Mouse (Mus musculus) C2C12 (cell line): ENCODE results near the gene Tyrp1. TPM values are rescaled to one million over a fixed set of nuclear protein-coding genes. Genes with fewer than 3 reads are reported as not detected.

Experiments
- H3K27me3 ChIP-seq: one replicate; pipeline ENCODE4 v1.6.1; 2011; ENCODE audit not compliant: control insufficient read depth, insufficient read depth, insufficient read length
- H3K36me3 ChIP-seq: one replicate; pipeline ENCODE4 v1.6.1; 2011; ENCODE audit not compliant: control insufficient read depth, insufficient read depth
- H3K4me3 ChIP-seq: one replicate; pipeline ENCODE4 v1.5.1; 2011; ENCODE audit warnings: mild to moderate bottlenecking, control low read depth; ENCODE audit not compliant: poor library complexity, insufficient read depth, severe bottlenecking
- H3K79me2 ChIP-seq: one replicate; pipeline ENCODE4 v1.6.1; 2011; ENCODE audit not compliant: control insufficient read depth, insufficient read depth
- H3K79me3 ChIP-seq: one replicate; pipeline ENCODE4 v1.6.1; 2011; ENCODE audit warnings: low read depth, control low read depth
- H3ac ChIP-seq: one replicate; pipeline ENCODE3; 2011; ENCODE audit warnings: low read depth; ENCODE audit not compliant: control insufficient read depth, insufficient read length
- CEBPB ChIP-seq: IDR thresholded peaks from one replicate; pipeline ENCODE4 v1.6.1; 2011; ENCODE audit warnings: low read depth, mild to moderate bottlenecking, control low read depth, moderate library complexity
- CTCF ChIP-seq: IDR thresholded peaks from one replicate; pipeline ENCODE4 v1.5.1; 2011; ENCODE audit not compliant: control insufficient read depth, insufficient read depth, insufficient read length
- FOSL1 ChIP-seq: IDR thresholded peaks from one replicate; pipeline ENCODE4 v1.8.0; 2011; ENCODE audit warnings: mild to moderate bottlenecking, low read length; ENCODE audit not compliant: poor library complexity, insufficient read depth, severe bottlenecking
- MAX ChIP-seq: IDR thresholded peaks from one replicate; pipeline ENCODE4 v1.6.1; 2011; ENCODE audit warnings: mild to moderate bottlenecking, control low read depth
- MYOD1 ChIP-seq: IDR thresholded peaks from one replicate; pipeline ENCODE4 v1.6.1; 2011; ENCODE audit warnings: low read depth; ENCODE audit not compliant: control insufficient read depth, insufficient read length
- MYOG ChIP-seq: IDR thresholded peaks from one replicate; pipeline ENCODE4 v1.6.1; 2011; ENCODE audit not compliant: control insufficient read depth, insufficient read length; ENCODE audit errors: extremely low read depth
- USF1 ChIP-seq: IDR thresholded peaks from one replicate; pipeline ENCODE4 v1.6.1; 2011; ENCODE audit warnings: low read depth, mild to moderate bottlenecking, control low read depth, moderate library complexity
- polyA plus RNA-seq: library from polyadenylated mRNA; unstranded; fragments of >200 nt; fragmentation: generic; extraction: Trizol; gene quantifications from one replicate; pipeline ENCODE4 v1.2.1, GENCODE M21; 2012; ENCODE audit warnings: missing spikeins

Tyrp1 gene
- polyA plus RNA-seq, 1 experiment = not detected

DNA sequence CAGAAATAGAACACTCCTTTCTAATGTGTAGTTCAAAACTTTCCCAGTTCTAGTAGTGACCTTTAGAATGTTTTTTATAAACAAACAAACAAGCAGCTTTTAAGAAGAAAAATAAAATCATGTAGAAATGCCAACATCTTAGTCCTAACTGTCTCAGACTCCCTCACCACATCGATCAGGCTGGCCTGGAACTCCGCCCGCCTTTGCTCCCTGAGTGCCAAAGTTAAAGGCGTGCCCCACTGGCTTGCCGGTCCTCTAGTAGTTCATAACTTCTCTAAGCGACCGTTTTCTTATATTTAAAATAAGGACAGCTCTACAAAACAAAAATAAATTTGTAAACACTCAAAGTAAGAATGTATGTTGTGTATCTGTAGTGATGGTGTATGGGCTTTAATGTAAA lies 30.0 kb downstream of the Tyrp1 start:
- Histone ChIP-seq H3K4me3 (no peak overlapping the region), H3K36me3 (no peaks in the 10 kb centered on the region), H3ac (no peak overlapping the region), H3K79me2 (no peaks in the 10 kb centered on the region), H3K27me3 (no peaks in the 10 kb centered on the region), H3K79me3 (no peaks in the 10 kb centered on the region)
- TF ChIP-seq MYOG (no peak), MYOD1 (no peak), CTCF (no peak), CEBPB (no peak), FOSL1 (no peak), USF1 (no peak), MAX (no peak)

- Histone ChIP-seq H3K4me3 (no peak overlapping the region), H3K36me3 (no peaks in the 10 kb centered on the region), H3K79me3 (no peaks in the 10 kb centered on the region), H3K27me3 (no peaks in the 10 kb centered on the region), H3K79me2 (no peaks in the 10 kb centered on the region), H3ac (no peak overlapping the region)
- TF ChIP-seq MYOD1 = no peak
- TF ChIP-seq MAX = no peak
- TF ChIP-seq FOSL1 = no peak
- no peak for TF ChIP-seq CTCF
- TF ChIP-seq CEBPB = no peak
- no peak for TF ChIP-seq MYOG
- TF ChIP-seq USF1 = no peak
Observed at GRCm38 (mm10) chr4:80864511-80864922, 30.6 kb downstream of the Tyrp1 start.

DNA sequence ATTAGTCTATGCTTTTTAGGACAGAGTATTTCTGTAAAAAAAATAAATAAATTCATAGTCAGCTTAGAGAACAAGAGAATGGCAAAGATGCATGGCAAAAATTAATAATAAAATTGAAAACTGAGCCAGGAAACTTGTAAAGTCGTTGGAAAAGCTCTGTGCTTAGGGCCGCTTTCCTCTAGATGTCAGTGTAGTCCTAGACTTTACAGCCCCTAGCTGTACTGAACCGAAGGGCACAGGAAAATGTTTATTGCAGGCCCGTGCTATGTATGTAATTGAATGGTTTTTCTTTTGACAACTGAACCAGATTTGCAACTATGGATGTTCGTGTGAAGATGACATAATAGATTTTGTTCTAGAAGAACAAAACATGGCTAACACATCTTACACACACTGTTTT lies 32.1 kb downstream of the Tyrp1 start:
- H3K4me3 ChIP-seq = no peak overlapping the region
- H3K36me3 ChIP-seq = no peaks in the 10 kb centered on the region
- no peaks in the 10 kb centered on the region for H3K79me2 ChIP-seq
- H3K79me3 ChIP-seq = no peaks in the 10 kb centered on the region
- no peak overlapping the region for H3ac ChIP-seq
- no peaks in the 10 kb centered on the region for H3K27me3 ChIP-seq
- TF ChIP-seq USF1 (no peak), CEBPB (no peak), FOSL1 (no peak), CTCF (no peak), MAX (no peak), MYOD1 (no peak), MYOG (no peak)

DNA sequence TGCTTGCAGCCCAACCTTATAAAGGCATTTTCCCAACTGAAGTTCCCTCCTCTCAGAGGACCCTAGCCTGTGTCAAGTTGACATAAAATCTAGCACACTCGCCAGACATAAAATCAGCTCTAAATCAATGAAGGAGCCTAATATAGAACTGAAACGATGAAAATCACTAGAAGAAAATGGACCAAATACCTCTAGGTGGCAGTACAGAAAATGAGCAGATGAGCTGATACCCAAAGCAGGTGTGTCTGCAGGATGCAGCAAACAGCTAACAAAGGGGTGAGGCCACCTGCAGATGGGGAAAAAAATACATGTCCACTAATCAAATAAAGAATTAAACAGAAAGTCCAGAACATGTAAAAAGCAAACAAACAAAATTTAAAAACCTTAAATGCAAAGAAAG lies 35.7 kb downstream of the Tyrp1 start:
- Histone ChIP-seq H3K79me2 (no peaks in the 10 kb centered on the region), H3K4me3 (no peak overlapping the region), H3K27me3 (no peaks in the 10 kb centered on the region), H3K79me3 (no peaks in the 10 kb centered on the region), H3ac (no peak overlapping the region), H3K36me3 (no peaks in the 10 kb centered on the region)
- TF ChIP-seq CEBPB (no peak), MYOD1 (no peak), CTCF (no peak), USF1 (no peak), MYOG (no peak), MAX (no peak), FOSL1 (no peak)

DNA sequence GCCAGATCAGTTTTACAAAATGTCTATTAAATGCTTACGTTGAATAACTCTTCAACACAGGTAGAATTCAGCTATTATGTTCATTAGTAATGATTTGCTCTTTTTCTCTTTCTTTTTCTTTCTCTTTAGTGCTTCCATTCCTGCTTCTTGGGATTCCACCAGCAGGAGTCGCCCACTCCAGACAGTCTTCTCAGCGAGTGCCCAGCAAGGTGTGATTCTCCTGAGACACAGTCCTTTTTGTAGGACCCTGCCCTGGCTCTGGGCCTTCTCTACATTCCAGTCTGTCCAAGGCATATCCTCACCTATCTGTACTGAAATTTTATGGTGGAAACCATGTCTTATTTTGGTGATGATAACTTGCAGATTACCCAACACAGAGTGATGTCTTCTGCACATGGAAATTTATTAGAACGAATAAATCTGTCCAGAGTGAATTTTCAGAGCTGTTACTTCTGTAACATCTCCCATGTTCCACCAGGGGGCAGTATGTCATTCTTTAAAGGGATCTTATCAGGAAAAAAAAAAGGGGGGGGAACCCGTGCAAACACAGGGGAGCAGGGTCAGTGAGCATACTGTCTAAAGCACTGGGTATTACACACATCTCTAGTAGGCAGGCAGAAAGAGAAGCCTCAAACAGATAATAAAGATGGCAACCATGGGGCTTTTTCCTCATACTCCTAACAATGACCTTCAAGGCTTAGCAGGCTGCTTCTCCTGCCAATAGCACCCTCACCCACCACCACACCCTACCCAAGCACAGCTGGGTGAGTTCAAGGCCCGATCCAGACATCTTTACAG lies 39.1 kb downstream of the Tyrp1 start:
- no peak overlapping the region for H3ac ChIP-seq

More for the DNA sequence above, 39.1 kb downstream of the Tyrp1 start:
- no peaks in the 10 kb centered on the region for H3K27me3 ChIP-seq
- no peaks in the 10 kb centered on the region for H3K79me3 ChIP-seq
- H3K4me3 ChIP-seq = no peak overlapping the region
- no peaks in the 10 kb centered on the region for H3K79me2 ChIP-seq
- no peaks in the 10 kb centered on the region for H3K36me3 ChIP-seq
- TF ChIP-seq CTCF (no peak), FOSL1 (no peak), CEBPB (no peak), USF1 (no peak), MYOD1 (no peak), MYOG (no peak), MAX (no peak)
